Mouse (Mus musculus): ENCODE data around the gene Cenps. TPM values are rescaled to one million over a fixed set of nuclear protein-coding genes. Genes with fewer than 3 reads are reported as not detected.

The Cenps gene
- polyA plus RNA-seq, 1 experiment: 1.1 TPM

DNA sequence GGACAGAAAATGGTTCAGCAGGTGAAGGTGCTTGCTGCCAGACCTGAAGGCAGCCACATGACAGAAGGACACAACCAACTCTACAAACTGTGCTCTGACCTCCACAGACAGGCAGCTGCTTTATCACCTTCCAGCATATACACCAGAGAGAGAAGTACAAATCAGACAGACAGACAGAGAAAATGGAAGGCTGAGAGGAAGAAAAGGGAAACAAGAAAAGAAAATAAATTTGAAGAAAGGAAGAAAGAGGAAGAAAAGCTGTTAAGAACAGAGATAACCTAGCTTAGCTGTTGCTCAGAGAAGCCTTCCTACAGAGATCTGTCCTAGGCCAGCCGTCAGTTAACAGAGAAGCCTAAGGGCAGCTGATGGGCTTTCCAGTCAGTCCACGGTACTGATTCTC lies 21.8 kb upstream of the Cenps start:
- Histone ChIP-seq H3K27ac (ENCODE audit: insufficient read depth, low read depth, low read length) (no peak overlapping the region), H3K27me3 (replicated peaks; ENCODE audit: control insufficient read depth, insufficient read depth, low read length) (no peaks in the 10 kb centered on the region), H3K36me3 (ENCODE audit: control insufficient read depth, insufficient read depth, low read length) (peaks cover 15% of the 10 kb centered on the region), H3K4me3 (ENCODE audit: insufficient read depth, low read depth, low read length) (no peak overlapping the region), H3K4me1 (ENCODE audit: control insufficient read depth, insufficient read depth, low read length) (no peaks in the 10 kb centered on the region)
- DNase-seq: no peak
- WGBS: 86% methylated on average over 2 of the region's 2 CpGs
- TF ChIP-seq CTCF (conservative IDR thresholded peaks at IDR 0.05; ENCODE audit: insufficient read depth, insufficient read length, low read depth, low read length) (no peak), POLR2A (IDR thresholded peaks at IDR 0.05; ENCODE audit: low read depth, low read length) (no peak)

DNA sequence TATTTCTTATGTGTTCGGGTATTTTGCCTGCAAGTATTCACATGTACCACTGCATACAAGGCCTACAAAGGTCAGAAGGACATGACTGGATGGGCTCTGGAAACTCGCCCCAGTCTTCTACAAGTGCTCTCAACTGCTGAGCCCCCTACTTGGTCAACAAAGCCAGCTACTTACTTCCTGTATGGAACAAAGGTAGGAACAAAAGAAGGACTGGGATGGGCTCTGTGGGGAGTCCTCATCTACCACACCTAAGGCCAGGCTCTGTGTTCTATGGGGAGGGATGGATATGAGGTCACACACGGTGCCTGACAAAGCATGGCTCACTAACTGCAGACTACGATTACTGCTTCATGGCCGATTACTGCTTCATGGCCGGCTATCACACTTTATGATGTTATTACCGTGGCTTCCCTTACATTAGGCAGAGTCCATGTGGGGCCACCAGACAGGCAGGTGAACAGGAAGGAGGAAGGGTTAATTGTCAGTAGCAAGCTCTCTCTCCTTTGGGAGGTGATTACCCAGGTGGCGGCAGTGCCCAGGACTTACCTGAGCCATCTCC lies 20.1 kb upstream of the Cenps start:
- Histone ChIP-seq H3K36me3 (ENCODE audit: control insufficient read depth, insufficient read depth, low read length) (peaks cover 15% of the 10 kb centered on the region), H3K4me1 (ENCODE audit: control insufficient read depth, insufficient read depth, low read length) (no peaks in the 10 kb centered on the region), H3K27me3 (replicated peaks; ENCODE audit: control insufficient read depth, insufficient read depth, low read length) (no peaks in the 10 kb centered on the region), H3K4me3 (ENCODE audit: insufficient read depth, low read depth, low read length) (no peak overlapping the region), H3K27ac (ENCODE audit: insufficient read depth, low read depth, low read length) (no peak overlapping the region)
- TF ChIP-seq CTCF (conservative IDR thresholded peaks at IDR 0.05; ENCODE audit: insufficient read depth, insufficient read length, low read depth, low read length) (no peak), POLR2A (IDR thresholded peaks at IDR 0.05; ENCODE audit: low read depth, low read length) (no peak)
- DNase-seq: no peak
- 86% methylated on average over 8 of the region's 8 CpGs for WGBS

DNA sequence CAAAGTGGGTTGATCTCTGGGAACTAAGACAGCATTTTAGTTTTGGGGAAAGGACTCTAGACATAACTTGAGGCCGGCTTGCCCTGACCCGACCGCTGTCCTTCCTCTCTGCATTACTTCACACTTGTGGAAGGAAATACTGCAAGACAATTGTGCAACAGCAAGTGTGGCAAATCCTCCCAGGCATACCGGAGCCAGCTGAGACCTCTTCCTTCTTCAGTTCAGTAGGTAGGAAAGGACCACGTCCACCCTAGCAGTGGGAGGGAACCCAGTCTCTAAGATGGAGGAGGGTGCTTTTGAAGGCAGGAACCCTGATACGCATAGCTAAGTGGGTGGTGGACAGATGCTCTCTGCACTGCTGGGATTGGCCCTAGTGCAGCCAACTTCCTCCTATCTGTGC lies 18.3 kb upstream of the Cenps start:
- Histone ChIP-seq H3K4me1 (ENCODE audit: control insufficient read depth, insufficient read depth, low read length) (no peaks in the 10 kb centered on the region), H3K36me3 (ENCODE audit: control insufficient read depth, insufficient read depth, low read length) (peaks cover 15% of the 10 kb centered on the region), H3K27me3 (replicated peaks; ENCODE audit: control insufficient read depth, insufficient read depth, low read length) (no peaks in the 10 kb centered on the region), H3K27ac (ENCODE audit: insufficient read depth, low read depth, low read length) (no peak overlapping the region), H3K4me3 (ENCODE audit: insufficient read depth, low read depth, low read length) (no peak overlapping the region)
- 90% methylated on average over 6 of the region's 6 CpGs for WGBS
- DNase-seq: no peak
- TF ChIP-seq POLR2A (IDR thresholded peaks at IDR 0.05; ENCODE audit: low read depth, low read length) (no peak), CTCF (conservative IDR thresholded peaks at IDR 0.05; ENCODE audit: insufficient read depth, insufficient read length, low read depth, low read length) (no peak)

DNA sequence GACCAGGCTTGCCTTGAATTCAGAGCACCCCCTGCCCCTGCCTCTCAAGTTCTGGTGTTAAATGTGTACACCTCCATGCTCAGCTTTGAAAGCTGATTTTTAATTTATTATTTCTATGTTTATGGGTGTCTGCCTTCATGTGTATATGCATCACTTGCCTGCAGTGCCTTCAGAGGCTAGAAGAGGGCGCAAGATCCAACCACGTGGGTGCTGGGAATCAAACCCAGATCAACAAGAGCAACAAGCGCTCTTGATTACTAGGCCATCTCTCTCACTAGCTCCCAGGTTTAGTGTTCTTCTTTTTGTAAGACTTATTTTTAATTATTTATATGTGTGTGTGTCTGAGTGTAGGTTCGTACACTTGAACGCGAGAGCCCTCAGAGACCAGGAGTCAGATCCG lies 17.4 kb upstream of the Cenps start:
- Histone ChIP-seq H3K4me3 (ENCODE audit: insufficient read depth, low read depth, low read length) (no peak overlapping the region), H3K27ac (ENCODE audit: insufficient read depth, low read depth, low read length) (no peak overlapping the region), H3K4me1 (ENCODE audit: control insufficient read depth, insufficient read depth, low read length) (no peaks in the 10 kb centered on the region), H3K36me3 (ENCODE audit: control insufficient read depth, insufficient read depth, low read length) (peaks cover 11% of the 10 kb centered on the region), H3K27me3 (replicated peaks; ENCODE audit: control insufficient read depth, insufficient read depth, low read length) (no peaks in the 10 kb centered on the region)
- DNase-seq: no peak
- 98% methylated on average over 7 of the region's 7 CpGs for WGBS
- TF ChIP-seq CTCF (conservative IDR thresholded peaks at IDR 0.05; ENCODE audit: insufficient read depth, insufficient read length, low read depth, low read length): no peak
- TF ChIP-seq POLR2A (IDR thresholded peaks at IDR 0.05; ENCODE audit: low read depth, low read length): no peak

DNA sequence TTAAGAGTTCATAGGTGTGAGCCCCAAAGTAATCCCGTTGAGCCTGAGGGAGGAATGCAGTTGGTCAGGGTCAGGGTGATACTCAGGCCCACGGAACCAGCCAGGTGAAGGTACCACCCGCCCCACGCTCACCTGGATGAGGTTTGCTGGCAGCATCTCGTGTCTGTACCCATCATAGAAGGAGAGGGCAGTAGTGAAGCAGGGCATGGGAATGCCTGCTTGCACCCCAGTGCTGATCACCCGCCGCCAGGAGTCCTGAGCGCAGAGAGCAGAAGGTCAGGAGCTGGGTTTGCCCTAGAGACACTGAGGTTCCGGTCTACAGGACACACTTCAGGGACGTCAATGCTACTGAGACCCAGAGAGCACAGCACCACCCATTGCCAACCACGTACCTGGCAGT lies 13.3 kb upstream of the Cenps start:
- Histone ChIP-seq H3K4me3 (ENCODE audit: insufficient read depth, low read depth, low read length) (no peak overlapping the region), H3K27ac (ENCODE audit: insufficient read depth, low read depth, low read length) (no peak overlapping the region), H3K27me3 (replicated peaks; ENCODE audit: control insufficient read depth, insufficient read depth, low read length) (no peaks in the 10 kb centered on the region), H3K4me1 (ENCODE audit: control insufficient read depth, insufficient read depth, low read length) (no peaks in the 10 kb centered on the region), H3K36me3 (ENCODE audit: control insufficient read depth, insufficient read depth, low read length) (peaks cover 6% of the 10 kb centered on the region)
- DNase-seq: no peak
- no peak for TF ChIP-seq POLR2A (IDR thresholded peaks at IDR 0.05; ENCODE audit: low read depth, low read length)
- TF ChIP-seq CTCF (conservative IDR thresholded peaks at IDR 0.05; ENCODE audit: insufficient read depth, insufficient read length, low read depth, low read length): no peak
- whole genome bisulfite sequencing: 88% methylated on average over 11 of the region's 11 CpGs

DNA sequence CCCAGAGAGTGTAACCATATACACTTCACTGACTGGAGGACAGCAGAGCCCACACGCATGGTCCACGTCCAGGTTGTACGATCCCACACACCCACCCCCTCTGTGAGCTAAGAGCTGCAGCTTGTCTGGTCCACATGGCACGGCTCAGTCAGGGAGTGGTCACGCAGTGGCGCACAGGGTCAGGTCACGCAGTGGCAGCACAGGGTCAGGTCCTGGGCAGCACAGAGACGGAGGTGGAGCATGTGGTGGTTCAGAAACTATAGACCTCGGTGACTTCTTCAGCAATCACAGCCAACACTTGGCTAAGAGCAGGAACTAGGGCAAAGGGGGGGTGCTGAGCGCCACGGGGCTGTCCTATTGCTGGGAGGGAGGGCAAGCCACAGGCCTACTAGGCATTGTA lies 12.8 kb upstream of the Cenps start:
- 64% methylated on average over 11 of the region's 11 CpGs for WGBS
- Histone ChIP-seq H3K4me1 (ENCODE audit: control insufficient read depth, insufficient read depth, low read length) (no peaks in the 10 kb centered on the region), H3K4me3 (ENCODE audit: insufficient read depth, low read depth, low read length) (no peak overlapping the region), H3K27me3 (replicated peaks; ENCODE audit: control insufficient read depth, insufficient read depth, low read length) (no peaks in the 10 kb centered on the region), H3K36me3 (ENCODE audit: control insufficient read depth, insufficient read depth, low read length) (peaks cover 6% of the 10 kb centered on the region), H3K27ac (ENCODE audit: insufficient read depth, low read depth, low read length) (no peak overlapping the region)
- no peak for DNase-seq
- TF ChIP-seq POLR2A (IDR thresholded peaks at IDR 0.05; ENCODE audit: low read depth, low read length): no peak
- no peak for TF ChIP-seq CTCF (conservative IDR thresholded peaks at IDR 0.05; ENCODE audit: insufficient read depth, insufficient read length, low read depth, low read length)

DNA sequence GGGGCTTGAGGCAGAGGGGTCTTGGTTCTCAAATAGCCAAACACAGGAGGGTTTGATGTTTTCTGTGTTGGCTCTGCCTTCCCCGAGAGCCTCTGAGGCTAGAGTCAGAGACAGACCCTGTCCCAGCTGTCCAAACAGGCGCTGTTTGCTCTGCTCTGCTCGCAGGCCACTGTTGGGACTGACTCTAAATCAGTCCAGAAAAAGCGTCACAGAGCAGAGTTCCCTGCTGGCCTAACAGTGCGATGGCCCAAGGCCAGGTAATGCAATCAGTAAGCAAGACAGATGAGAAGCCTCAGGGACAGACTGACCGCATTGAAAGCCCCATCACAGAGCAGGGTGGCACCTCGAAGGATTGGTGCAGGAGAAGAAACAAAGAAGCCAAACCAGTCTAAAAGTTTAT lies 12.2 kb upstream of the Cenps start:
- H3K27ac ChIP-seq (ENCODE audit: insufficient read depth, low read depth, low read length): no peak overlapping the region
- no peak for TF ChIP-seq POLR2A (IDR thresholded peaks at IDR 0.05; ENCODE audit: low read depth, low read length)
- no peak for TF ChIP-seq CTCF (conservative IDR thresholded peaks at IDR 0.05; ENCODE audit: insufficient read depth, insufficient read length, low read depth, low read length)
- no peak overlapping the region for H3K4me3 ChIP-seq (ENCODE audit: insufficient read depth, low read depth, low read length)
- no peaks in the 10 kb centered on the region for H3K27me3 ChIP-seq (replicated peaks; ENCODE audit: control insufficient read depth, insufficient read depth, low read length)
- DNase-seq: no peak
- WGBS: 64% methylated on average over 7 of the region's 7 CpGs
- no peaks in the 10 kb centered on the region for H3K4me1 ChIP-seq (ENCODE audit: control insufficient read depth, insufficient read depth, low read length)
- H3K36me3 ChIP-seq (ENCODE audit: control insufficient read depth, insufficient read depth, low read length): no peaks in the 10 kb centered on the region
